Mouse (Mus musculus) adrenal gland, adult (tissue): ENCODE results near the gene Prdm8.
A peak's percentile ranks its signal among the peaks of the same experiment; 100 is the strongest.

ENCODE experiments used
- DNase-seq, 2 experiments: peaks; one replicate each; pipeline ENCODE4 v3.0.0; 2022 to 2023; ENCODE audit warnings: low spot score in 1 of 2; ENCODE audit not compliant: inconsistent age in 2 of 2

The Prdm8 gene

GRCm38 (mm10) chr5:98167180-98167824 is at the start of gene Prdm8:
TSS of gene Prdm8 (plus strand) at chr5:98167198.
- peak; percentile 64 to 87 for DNase-seq

- DNase-seq: no peak
These were observed 39.9 kb upstream of the Prdm8 start for GRCm38 (mm10) chr5:98127074-98127473.

DNA sequence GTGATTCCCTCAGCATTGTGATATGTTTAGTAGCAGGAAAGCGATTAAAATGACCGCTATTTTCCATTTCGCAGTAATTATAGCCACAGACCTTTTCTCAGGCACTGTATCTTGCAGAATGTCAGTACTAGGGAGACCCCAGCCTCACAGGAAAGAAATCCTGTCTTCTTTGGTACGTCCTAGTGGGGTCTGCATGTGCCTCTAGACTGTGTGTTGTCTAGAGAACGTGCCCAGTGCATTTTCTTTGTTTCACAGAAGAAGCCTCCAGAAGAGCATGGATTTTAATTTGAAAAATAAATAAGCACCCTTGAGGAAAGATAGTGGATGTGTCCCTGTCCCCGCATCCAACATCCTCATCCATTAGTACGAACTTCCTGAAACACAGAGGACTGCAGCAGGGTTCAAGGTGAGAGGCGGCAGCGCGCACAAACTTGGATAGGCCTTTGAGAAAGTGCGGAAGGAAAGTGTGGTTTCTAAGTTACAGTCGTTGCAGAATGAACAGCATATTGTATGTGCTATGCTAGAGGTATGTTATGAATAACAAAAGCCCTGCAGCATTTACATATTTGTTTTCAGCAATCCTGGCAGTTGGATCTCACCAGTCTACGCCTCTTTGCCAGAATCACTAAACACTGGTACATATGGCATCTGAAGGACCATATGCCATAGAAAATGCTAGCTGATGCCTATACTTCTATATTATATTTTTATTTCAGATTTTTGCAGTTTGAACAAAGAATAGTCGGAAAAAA is 28.3 kb upstream of the Prdm8 start:
- no peak for DNase-seq

- DNase-seq: no peak
These were observed 27.7 kb upstream of the Prdm8 start for GRCm38 (mm10) chr5:98139297-98139660.

DNA sequence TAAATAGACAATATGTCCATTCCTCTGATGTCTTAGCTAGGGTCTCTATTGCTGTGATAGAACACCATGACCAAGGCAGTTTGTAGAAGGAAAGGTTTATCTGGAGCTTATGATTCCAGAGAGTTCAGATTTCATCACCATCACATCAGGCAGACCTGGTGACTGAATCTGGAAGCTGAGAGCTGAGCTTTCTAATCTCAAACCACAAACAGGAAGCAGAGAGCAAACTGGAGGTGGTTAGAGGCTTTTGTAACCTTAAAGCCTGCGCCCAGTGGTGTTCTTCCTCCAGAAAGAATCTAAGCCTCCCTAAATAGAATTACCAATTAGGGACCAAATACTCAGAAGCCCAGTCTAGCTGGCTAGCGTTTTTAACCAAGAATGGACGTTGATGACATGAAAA is 20.1 kb upstream of the Prdm8 start:
- DNase-seq: no peak

- DNase-seq: no peak
These were observed 882 bp upstream of the Prdm8 start for GRCm38 (mm10) chr5:98166116-98166515.

- peak in 1 of 2 experiments; percentile 46 for DNase-seq
These were observed 1.6 kb downstream of the Prdm8 start for GRCm38 (mm10) chr5:98168356-98169285.

DNA sequence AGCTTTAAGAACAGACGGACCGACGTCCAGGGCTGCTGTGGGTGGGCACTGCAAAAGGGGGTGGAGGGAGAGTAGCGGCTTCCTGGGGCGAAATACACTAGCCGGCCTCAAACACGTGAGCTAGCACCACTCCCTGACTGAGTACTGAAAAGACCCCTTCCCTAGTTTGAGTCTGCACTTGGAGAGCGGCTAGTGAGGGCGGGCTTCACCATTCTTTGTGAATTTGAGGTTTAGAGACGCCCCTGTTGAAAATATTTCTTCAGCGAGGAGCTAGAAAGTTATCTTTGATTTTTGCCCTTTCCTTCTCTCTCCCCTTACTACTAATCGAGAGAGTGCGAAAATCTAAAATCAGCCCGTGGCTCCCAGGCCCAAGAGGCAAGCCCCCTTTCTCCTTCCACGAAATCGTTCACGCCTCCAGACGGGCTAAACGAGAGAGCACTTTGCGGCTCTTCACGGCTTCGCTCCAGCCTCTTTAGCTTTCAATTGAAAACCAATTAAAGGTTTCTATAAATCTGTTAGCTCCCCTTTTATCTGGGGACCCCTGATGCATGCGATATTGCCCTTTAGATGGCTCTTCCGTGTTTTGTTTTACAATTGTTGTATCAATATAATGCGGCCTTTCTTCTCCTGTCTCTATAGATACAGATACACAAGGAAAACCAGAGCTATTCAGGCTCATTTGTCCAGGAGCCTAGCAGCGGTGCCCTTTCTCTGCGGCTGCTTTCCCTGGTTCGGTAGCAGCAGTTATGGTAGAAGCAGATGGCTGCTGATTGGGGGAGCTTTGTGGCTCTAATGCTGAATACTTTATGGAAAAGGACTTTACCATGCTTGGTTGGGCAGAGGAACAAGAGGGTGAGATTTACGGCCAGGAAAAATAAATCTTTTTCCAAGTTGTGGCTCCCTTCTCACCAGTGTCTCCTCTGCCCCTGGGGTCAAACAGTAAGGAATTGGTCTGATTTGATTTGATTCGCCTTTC is 2.7 kb downstream of the Prdm8 start:
- no peak for DNase-seq

DNA sequence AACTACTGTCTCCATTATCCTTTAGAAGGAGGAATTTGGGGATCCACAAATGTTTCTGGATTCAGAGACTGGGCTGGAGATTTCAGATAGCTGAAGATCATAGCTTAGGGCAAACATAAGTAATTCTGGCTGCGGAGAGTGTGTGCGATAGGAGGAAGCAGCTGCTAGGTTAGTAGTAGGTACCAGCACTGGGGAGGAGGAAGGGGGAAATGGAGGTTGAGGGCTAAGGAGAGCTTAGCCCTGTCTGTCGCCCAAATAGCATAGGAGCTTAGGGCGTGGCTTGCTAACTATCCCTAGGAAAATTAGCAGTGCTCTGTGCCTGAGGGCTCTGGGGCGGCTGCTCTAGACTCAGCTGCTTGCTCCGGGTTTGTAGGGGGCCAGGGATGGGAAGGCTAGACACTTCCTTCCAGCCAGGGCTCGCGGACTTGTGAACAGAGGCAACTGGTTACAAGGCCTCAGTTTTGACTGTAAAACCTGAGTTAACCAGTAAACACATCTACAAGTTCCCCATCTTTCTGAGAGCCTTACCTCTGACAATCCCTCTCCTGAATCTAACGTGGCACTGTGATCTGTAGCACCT is 4.7 kb downstream of the Prdm8 start:
- DNase-seq: no peak

DNA sequence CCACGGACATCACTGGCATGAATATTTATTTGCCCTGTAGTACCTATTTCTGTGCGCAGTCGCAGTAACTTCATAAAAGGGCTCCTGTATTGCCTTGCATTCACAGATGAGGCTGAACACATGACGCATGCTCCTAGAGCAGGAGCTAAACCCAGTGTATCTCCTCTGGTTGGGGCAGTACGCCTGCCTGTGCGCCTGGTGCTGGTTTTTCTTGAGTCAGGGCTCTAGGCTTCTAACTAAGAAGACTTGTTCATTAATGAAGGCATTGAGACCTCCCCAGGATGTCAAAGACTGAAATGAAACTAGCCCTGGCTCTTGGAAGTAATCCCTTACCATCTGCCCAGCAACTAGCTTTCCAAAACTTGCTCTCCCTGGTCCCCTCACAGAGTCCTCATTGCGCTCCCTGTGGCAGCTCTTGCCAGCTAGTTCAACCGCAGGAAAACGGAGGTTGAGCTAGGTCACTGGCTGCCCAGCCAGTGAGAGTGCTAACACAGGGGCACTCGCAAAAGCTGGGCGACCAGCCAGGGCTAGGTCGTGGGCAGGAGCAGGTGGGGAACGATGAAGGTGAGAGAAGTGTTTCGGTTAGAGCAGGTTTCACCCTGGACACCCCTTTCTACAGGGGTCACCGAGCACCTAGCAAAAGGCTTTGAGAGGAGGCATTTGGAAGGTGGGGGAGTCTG is 5.6 kb downstream of the Prdm8 start:
- no peak for DNase-seq

DNA sequence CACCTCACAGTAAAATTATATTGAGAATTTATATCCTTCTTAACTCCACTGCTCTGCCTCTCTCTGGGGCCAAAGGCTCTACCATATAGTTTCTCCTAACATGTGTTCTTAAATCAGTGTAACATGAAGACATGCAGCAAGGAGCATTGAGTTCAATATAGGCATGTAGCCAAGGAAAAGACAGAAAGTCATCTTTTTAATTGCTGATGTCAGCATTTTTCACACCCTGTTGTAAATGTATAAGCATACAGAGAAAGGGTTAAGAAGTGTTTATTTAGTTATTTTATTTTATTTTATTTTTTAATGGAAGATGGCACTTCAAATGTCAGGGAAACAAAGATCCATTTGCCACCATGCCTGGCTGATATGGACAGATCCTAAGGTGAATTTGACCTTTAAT is 6.7 kb downstream of the Prdm8 start:
- DNase-seq: no peak

DNA sequence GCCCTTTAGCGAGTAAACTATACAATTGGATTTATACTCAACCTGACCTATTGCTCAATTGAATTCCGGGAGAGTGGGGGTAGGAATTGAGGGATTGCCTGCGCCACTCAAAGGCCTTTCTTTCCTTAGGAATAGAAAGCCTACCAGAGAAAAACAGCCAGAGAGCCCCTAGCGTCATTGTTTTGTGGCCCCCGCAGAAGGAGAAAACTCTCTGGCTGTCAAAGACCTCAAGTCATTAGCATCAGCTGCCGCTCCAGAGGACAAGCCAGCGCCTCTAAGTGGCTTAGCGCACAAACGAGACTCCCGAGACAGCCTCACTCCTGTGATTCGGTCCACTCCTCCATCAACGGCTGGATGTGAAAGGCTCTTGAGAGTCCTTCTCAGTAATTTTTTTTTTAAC is 12.6 kb downstream of the Prdm8 start:
- no peak for DNase-seq

GRCm38 (mm10) chr5:98180461-98180887 is 13.5 kb downstream of the Prdm8 start:
- DNase-seq: no peak

DNA sequence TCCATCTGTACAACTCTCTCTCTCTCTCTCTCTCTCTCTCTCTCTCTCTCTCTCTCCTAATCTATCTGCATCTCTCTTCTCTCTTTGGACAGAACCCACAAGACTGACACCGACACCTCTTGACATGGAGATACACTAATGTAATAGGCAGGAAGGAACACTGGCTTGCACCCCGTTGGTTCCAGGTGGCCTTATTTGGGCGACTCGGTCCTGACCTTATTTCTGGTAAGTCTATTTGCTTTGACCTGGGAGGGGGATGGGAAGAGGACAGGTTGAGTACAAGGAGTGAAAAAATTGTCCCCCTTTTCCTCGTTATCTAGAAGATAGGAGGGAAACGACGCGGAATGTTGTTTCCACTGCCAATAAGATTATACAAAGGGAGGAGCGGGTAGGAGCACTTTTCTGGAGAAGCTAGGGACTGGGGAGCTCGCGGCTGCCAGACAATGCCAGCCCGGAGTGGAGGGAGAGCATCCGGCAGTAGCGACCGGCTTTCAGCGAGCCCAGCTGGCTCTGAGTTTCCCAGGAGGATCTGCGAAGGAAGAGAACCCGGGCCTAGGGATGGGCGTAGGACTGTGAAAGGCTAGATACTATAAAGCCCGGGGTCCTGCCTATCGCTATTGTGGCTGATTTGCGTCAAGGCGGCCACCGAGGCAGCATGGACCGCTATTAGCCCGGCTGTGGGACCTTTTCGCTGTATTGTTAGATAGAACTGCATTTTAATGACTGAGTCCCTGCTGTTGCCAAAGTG is 14.1 kb downstream of the Prdm8 start:
- DNase-seq: peak in 1 of 2 experiments; percentile 43

DNA sequence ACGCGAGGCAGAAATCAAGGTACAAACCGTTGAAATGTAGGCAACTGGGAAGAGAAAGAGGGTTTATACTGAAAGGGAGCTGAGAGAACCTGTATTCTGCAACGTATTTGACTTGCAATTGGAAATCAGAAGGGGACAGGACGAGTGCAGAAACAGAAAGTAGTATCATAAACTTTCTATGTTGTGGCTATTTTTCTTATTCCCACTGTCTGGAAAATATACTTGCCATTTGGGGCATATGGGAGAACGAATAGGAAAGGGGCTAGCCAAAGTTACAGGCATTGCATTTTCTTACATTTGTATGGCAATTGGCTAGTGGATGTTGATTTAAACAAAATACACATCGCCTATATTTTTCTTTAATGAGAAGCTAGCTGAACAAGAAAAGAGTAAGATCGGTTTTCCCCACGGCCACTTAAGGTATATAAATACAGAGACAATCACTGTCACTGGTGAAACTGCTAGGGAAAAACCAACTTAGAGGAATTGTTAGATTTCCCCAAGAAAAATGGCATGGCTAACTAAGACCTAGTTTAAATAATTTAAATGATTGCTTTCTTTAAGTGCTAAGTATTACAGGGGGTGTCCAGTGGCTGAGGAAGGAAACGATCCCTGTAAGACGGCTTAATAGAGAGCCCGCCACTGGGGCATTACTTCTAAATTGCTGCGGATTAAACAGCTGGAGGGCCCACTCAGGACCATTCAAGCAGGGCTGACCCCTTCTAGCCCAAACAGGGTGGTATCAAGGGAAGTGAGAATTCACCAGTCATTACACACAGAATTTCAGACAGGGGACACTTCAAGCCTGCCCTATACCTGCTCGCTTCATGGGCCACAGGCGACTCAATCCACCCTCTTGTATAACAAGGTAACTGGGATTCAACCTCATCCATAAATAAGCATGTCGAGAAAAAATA is 14.9 kb downstream of the Prdm8 start:
- no peak for DNase-seq

- DNase-seq: no peak
These were observed 15.6 kb downstream of the Prdm8 start for GRCm38 (mm10) chr5:98182603-98182920.

DNA sequence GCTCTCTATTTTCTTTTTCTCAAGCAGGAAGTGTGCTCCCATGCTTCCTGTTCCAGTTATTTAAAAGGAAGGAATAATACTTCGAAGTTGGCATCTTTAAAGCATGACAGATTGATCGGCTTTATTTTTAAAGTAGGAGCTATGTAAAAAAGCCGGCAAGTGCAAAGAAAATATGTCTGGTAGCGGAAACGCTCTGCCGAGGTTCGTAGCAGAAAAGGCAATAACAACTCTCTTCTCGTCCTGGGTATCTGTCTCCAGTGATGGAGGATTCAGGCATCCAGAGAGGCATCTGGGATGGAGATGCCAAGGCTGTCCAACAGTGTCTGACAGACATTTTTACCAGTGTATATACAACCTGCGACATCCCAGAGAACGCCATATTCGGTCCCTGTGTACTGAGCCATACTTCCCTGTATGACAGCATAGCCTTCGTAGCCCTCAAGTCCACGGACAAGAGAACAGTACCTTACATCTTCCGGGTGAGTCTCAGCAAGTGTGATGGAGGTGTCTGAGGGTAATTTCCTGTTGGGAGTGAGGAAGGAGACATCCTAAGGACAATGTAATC is 16.1 kb downstream of the Prdm8 start:
- no peak for DNase-seq
